Mouse (Mus musculus): ENCODE data around the gene Sorbs1. TPM values are rescaled to one million over a fixed set of nuclear protein-coding genes. Genes with fewer than 3 reads are reported as not detected.

The Sorbs1 gene
- polyA plus RNA-seq, 1 experiment: 2.2 TPM

DNA sequence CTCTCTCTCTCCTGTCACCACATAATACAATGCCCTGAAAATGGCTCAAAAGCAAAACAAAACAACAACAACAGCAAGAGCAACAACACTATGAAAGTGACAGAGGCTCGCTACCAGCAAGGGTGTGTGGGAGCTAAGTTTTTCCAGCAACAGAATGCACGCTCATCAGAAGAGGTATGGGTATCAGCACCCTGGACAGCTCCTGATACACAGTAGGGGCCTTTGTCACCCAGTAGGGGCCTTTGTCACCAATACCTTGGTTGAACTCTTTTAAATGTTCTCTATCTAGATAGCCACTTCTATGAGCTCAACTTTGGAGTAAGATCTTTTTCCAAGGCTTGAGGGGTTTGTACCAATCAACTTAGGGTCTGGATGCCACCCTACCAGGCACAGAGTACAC, 138.9 kb downstream of the Sorbs1 start:
- TF ChIP-seq POLR2A (IDR thresholded peaks at IDR 0.05; ENCODE audit: borderline replicate concordance, low read depth, low read length): no peak
- Histone ChIP-seq H3K27ac (ENCODE audit: insufficient read depth, low read depth, low read length) (no peak overlapping the region), H3K4me1 (ENCODE audit: control insufficient read depth, insufficient read depth, low read length) (peaks cover 2% of the 10 kb centered on the region), H3K4me3 (ENCODE audit: insufficient read depth, low read length) (no peak overlapping the region)

DNA sequence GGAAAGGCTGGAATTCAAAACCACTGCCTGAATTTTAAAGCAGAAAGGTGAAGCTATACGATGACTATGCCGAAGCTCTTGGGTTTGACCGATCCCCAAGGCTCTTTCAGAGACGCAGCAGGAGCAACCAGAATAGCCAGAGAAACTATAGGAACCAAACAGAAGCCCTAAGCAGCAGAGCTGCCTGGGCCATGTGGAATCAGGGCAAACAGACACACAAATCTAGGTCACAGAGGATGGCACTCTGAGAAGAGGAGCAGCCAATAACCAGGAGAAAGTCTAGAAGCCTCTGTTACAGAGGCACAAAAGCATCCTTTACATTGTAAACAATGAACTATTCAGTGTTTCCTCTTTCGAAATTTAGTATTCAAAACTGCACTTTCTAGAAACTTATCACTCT, 140.9 kb downstream of the Sorbs1 start:
- TF ChIP-seq CTCF (IDR thresholded peaks at IDR 0.05; ENCODE audit: low read depth, low read length) (no peak), POLR2A (IDR thresholded peaks at IDR 0.05; ENCODE audit: borderline replicate concordance, low read depth, low read length) (no peak)
- Histone ChIP-seq H3K4me1 (ENCODE audit: control insufficient read depth, insufficient read depth, low read length) (peaks cover 2% of the 10 kb centered on the region), H3K27ac (ENCODE audit: insufficient read depth, low read depth, low read length) (no peak overlapping the region), H3K4me3 (ENCODE audit: insufficient read depth, low read length) (no peak overlapping the region)

DNA sequence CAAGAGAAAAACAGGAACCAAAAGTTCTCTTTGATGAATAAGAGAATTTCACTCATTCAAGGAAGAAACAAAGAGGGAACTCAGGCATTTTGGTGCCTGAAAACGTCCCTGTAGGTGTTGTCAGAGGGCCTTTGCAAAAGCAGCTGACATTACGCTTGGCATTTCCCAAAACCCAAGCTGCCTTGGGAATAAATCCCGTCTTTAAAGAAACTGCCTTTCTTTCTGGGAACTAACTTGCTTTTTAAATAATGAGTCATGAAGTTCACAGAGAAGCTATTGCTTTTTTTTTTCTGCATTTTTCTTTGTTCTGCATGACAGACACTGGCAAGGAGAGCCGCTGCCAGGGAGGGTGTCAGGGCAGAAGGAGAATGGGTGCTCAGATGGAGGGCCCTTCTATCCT, 141.7 kb downstream of the Sorbs1 start:
- Histone ChIP-seq H3K4me1 (ENCODE audit: control insufficient read depth, insufficient read depth, low read length) (peaks cover 2% of the 10 kb centered on the region), H3K4me3 (ENCODE audit: insufficient read depth, low read length) (no peak overlapping the region), H3K27ac (ENCODE audit: insufficient read depth, low read depth, low read length) (no peak overlapping the region)
- TF ChIP-seq CTCF (IDR thresholded peaks at IDR 0.05; ENCODE audit: low read depth, low read length) (no peak), POLR2A (IDR thresholded peaks at IDR 0.05; ENCODE audit: borderline replicate concordance, low read depth, low read length) (no peak)

DNA sequence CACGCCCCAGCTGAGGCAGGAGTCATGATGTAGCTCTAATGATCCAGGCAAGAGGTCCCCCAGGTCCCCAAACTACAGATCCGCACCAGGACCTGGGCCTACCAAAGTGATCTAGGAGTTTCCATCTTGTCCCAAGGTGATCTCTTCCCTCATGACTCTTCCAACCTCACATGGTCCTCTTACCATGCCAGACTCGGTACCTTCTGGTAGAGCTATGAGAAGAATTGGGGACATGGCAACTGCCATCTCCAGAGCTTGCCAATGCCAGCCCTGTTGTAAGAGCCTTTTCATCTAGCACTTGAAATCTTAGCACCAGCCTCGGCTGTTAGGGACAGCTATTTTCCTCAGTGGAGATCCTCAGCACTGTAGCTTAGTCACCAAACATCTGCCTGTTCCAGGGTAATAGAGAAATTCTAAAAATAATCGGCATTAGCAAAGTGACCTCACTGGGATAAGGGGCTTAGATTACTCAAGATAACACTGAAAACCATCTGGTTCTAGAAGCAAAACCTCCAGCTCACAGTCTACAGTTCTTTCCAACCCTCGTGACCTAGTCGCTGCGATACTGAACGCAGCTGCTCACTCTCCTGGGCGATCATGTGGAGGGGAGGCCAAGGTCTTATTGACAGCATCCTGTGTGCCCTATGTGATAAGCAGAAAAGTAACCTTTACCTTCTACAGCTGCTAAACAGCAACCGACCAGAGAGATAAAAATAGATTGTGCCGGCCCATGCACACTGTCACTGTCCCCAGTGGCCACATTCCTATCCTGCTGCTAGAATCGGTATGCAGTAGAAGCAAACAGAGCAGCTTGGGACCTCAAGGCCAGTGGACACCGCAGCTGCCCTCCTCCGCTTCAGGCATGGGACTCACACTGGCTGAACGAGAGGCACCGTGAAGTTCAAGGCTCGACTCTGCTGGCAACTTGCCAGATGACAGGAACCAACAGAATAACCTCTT, 143.4 kb downstream of the Sorbs1 start:
- Histone ChIP-seq H3K27ac (ENCODE audit: insufficient read depth, low read depth, low read length) (no peak overlapping the region), H3K4me3 (ENCODE audit: insufficient read depth, low read length) (no peak overlapping the region), H3K4me1 (ENCODE audit: control insufficient read depth, insufficient read depth, low read length) (peaks cover 2% of the 10 kb centered on the region)
- no peak for TF ChIP-seq POLR2A (IDR thresholded peaks at IDR 0.05; ENCODE audit: borderline replicate concordance, low read depth, low read length)

DNA sequence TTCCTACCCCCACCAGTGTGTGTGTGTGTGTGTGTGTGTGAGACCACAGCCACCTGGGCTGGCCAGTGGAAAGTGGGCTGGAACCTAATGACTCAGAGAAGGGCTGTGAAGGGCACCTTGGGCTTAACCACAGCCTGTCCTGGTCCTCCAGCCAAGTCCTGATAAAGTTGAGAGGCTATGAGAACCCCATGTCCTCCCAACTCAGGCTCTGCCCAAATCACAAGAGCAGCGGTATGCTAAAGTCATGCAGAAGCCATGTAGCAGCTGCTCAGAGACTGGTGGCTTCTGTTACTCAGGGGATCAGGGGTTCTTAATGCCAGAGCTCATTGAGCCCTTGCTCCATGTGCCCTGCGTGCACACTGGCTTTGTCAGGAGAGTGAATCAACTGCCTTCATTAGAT, 145.1 kb downstream of the Sorbs1 start:
- Histone ChIP-seq H3K27ac (ENCODE audit: insufficient read depth, low read depth, low read length) (no peak overlapping the region), H3K4me3 (ENCODE audit: insufficient read depth, low read length) (no peak overlapping the region), H3K4me1 (ENCODE audit: control insufficient read depth, insufficient read depth, low read length) (peaks cover 2% of the 10 kb centered on the region)
- TF ChIP-seq POLR2A (IDR thresholded peaks at IDR 0.05; ENCODE audit: borderline replicate concordance, low read depth, low read length): no peak
- TF ChIP-seq CTCF (IDR thresholded peaks at IDR 0.05; ENCODE audit: low read depth, low read length): no peak

DNA sequence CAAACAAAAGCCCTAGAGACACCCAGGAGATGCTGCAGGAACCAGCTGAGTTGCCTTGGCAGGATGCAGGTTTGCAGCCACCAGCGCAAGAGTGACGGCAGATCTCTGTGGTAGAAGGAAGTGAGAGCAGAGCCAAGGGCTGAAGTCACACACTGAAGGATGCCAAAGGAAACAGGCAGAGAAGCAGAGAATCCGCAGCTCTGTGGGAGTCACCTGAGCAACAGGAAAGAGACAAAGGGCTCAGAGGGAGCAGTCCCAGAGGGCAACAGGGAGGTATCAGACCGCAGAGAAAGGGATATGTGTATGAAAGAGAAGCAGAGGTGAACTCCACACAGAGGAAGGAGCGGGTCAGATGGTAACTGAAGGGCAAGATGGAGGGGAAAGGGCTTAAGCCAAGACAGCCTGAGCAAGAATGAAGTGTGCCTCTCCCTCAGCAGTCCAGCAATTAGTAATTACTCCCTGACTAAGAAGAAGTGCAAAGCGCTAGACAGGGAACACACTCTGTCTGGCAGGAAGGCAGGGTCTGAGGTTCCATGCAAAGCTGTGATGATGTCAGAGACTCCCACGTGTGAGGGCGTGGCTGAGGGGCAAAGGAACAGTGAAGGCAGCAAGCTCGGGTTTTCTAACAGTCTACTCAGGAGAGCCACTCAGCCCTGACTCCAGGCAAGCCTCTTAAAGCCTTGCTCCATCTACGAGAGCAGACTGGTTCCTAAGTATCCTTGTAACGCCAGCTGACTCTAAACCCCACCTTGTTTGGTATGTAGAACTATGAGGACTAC, 147.2 kb downstream of the Sorbs1 start:
- TF ChIP-seq POLR2A (IDR thresholded peaks at IDR 0.05; ENCODE audit: borderline replicate concordance, low read depth, low read length): no peak
- no peak for TF ChIP-seq CTCF (IDR thresholded peaks at IDR 0.05; ENCODE audit: low read depth, low read length)
- no peak overlapping the region for H3K27ac ChIP-seq (ENCODE audit: insufficient read depth, low read depth, low read length)
- H3K4me3 ChIP-seq (ENCODE audit: insufficient read depth, low read length): no peak overlapping the region
- no peaks in the 10 kb centered on the region; the same call in 1 of the 2 replicates for H3K4me1 ChIP-seq (ENCODE audit: control insufficient read depth, insufficient read depth, low read length)

DNA sequence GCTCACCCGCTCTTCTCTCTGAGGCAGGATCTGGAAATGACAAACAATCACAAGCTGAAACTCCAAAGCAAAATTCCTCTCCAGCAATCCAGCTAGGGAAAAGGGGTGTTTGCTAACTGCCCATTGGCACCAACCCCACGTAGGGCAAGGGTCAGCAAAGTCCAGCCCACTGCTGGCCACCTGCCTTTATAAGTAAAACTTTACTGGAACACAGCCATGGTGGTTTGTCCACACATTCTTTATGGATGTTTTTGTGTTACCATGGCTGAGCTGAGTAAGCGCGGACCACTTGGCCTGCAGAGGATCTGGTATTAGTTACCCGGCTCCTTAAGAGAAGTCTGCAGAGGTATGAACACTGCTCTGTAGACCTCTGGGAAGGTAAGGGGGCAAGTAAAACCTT, 148.4 kb downstream of the Sorbs1 start:
- TF ChIP-seq CTCF (IDR thresholded peaks at IDR 0.05; ENCODE audit: low read depth, low read length) (no peak), POLR2A (IDR thresholded peaks at IDR 0.05; ENCODE audit: borderline replicate concordance, low read depth, low read length) (no peak)
- Histone ChIP-seq H3K27ac (ENCODE audit: insufficient read depth, low read depth, low read length) (no peak overlapping the region), H3K4me3 (ENCODE audit: insufficient read depth, low read length) (no peak overlapping the region), H3K4me1 (ENCODE audit: control insufficient read depth, insufficient read depth, low read length) (no peaks in the 10 kb centered on the region; the same call in 1 of the 2 replicates)

DNA sequence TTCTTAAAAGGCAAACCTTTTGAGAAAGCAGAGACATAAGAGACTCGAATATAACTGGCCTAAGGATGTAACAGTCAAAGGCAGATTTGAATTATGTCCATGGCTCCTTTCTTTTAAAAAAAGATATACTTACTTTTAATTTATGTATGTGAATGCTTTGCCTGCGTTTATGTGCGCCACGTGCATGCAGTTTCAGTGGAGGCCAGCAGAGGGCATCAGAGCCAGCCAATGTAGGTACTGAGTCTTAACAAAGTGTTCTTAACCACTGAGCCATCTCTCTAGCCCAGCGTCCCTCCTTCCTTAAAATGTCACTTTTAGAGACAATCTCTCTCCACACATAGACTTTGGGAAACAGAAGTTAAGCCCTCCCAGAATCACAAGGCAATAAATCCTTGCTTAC, 150.1 kb downstream of the Sorbs1 start:
- TF ChIP-seq POLR2A (IDR thresholded peaks at IDR 0.05; ENCODE audit: borderline replicate concordance, low read depth, low read length) (no peak), CTCF (IDR thresholded peaks at IDR 0.05; ENCODE audit: low read depth, low read length) (no peak)
- Histone ChIP-seq H3K27ac (ENCODE audit: insufficient read depth, low read depth, low read length) (no peak overlapping the region), H3K4me1 (ENCODE audit: control insufficient read depth, insufficient read depth, low read length) (no peaks in the 10 kb centered on the region; the same call in 1 of the 2 replicates), H3K4me3 (ENCODE audit: insufficient read depth, low read length) (no peak overlapping the region)

DNA sequence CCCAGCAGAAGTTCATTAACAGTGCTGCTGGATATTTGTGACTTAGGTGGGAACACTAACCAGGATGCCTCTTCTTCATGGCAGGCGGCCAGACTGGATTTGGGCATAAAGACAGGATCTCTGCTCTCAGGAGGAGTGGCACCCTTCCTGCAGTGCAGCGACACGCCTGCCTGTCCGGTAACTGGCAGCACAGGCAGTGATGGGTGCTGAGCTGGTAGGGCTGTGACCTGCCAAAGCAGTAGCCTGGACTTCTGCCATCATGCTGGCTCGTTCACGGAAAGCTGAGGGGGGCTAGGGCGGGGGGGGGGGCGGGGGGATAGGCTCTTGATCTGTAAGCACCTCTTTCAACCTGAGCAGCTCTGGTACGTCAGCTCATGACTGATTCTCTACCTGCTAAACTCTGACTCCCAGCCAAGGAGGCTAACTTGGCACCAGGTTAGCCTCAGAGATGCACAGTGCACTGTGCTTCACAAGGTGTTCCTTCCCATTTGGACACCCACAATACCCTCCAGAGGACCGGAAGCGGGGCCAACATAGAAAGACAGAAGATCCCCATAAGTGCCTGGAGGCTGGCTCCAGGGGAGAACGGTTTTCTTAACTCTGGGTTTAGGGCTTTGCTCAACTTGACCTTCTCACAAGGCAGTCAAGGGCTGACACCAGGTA, 151.2 kb downstream of the Sorbs1 start:
- Histone ChIP-seq H3K4me3 (ENCODE audit: insufficient read depth, low read length) (no peak overlapping the region), H3K27ac (ENCODE audit: insufficient read depth, low read depth, low read length) (no peak overlapping the region)
- TF ChIP-seq CTCF (IDR thresholded peaks at IDR 0.05; ENCODE audit: low read depth, low read length) (no peak), POLR2A (IDR thresholded peaks at IDR 0.05; ENCODE audit: borderline replicate concordance, low read depth, low read length) (no peak)

More for the DNA sequence above, 151.2 kb downstream of the Sorbs1 start:
- H3K4me1 ChIP-seq (ENCODE audit: control insufficient read depth, insufficient read depth, low read length): no peaks in the 10 kb centered on the region; the same call in 1 of the 2 replicates

Measured in bone marrow macrophage, adult 2 months (primary cell).